Mouse (Mus musculus): ENCODE data around the gene Sf3b1.

- TF ChIP-seq ZC3H11A (IDR thresholded peaks at IDR 0.05; ENCODE audit: borderline replicate concordance, low read depth, low read length): no peak
- TF ChIP-seq CHD2 (IDR thresholded peaks at IDR 0.05; ENCODE audit: low read depth, low read length): no peak
Measured at GRCm38 (mm10) chr1:55053005-55053404, 25.7 kb upstream of the Sf3b1 start.

Data from ES-E14 (cell line).